Mouse (Mus musculus) lung, embryonic 15.5 days (tissue): Measurements from ENCODE around the gene Vmn2r118. TPM values are rescaled to one million over a fixed set of nuclear protein-coding genes. Genes with fewer than 3 reads are reported as not detected.

Source experiments
- ATAC-seq: fragments of 200-750 bp; cut with Nextera tagmentation; 2 replicates; pipeline ENCODE4 v1.8.0; 2017; ENCODE audit warnings: moderate number of reproducible peaks, borderline replicate concordance; ENCODE audit not compliant: low FRiP score, low TSS enrichment; ENCODE audit errors: extremely low read depth
- H3K27ac ChIP-seq: fragments of 300-500 bp; sonication (generic); 2 replicates; pipeline ENCODE4 v1.5.1; 2015; ENCODE audit warnings: moderate library complexity, mild to moderate bottlenecking, inconsistent platforms
- H3K27me3 ChIP-seq: fragments of 300-500 bp; sonication (generic); 2 replicates; pipeline ENCODE4 v1.6.1; 2015; ENCODE audit warnings: inconsistent platforms
- H3K36me3 ChIP-seq: fragments of 300-500 bp; sonication (generic); 2 replicates; pipeline ENCODE4 v1.6.1; 2015; ENCODE audit warnings: inconsistent platforms
- H3K4me1 ChIP-seq: fragments of 300-500 bp; sonication (generic); 2 replicates; pipeline ENCODE4 v1.6.1; 2015; ENCODE audit warnings: inconsistent platforms
- H3K4me2 ChIP-seq: fragments of 300-500 bp; sonication (generic); 2 replicates; pipeline ENCODE4 v1.6.1; 2015; ENCODE audit warnings: inconsistent platforms, mild to moderate bottlenecking, moderate library complexity
- H3K4me3 ChIP-seq: fragments of 300-500 bp; sonication (generic); 2 replicates; pipeline ENCODE4 v1.5.1; 2015; ENCODE audit warnings: mild to moderate bottlenecking, inconsistent platforms
- H3K9ac ChIP-seq: fragments of 300-500 bp; sonication (generic); 2 replicates; pipeline ENCODE4 v1.6.1; 2015; ENCODE audit warnings: inconsistent platforms
- H3K9me3 ChIP-seq: fragments of 300-500 bp; sonication (generic); 2 replicates; pipeline ENCODE4 v1.6.1; 2016; ENCODE audit warnings: inconsistent platforms
- WGBS: fragments of 180-500 bp; shearing (Covaris S2); methylation state at CpG from one replicate; pipeline ENCODE4 v1.1.7; 2015; 5-methylcytosine and 5-hydroxymethylcytosine counted together
- polyA plus RNA-seq: library from polyadenylated mRNA; unstranded; fragments of >200 nt; fragmentation: Nextera tagmentation; extraction: Ambion mirVana; gene quantifications from 2 replicates; pipeline ENCODE4 v1.2.1, GENCODE M21; 2015

Gene Vmn2r118
- not detected in 2 replicates for polyA plus RNA-seq

DNA sequence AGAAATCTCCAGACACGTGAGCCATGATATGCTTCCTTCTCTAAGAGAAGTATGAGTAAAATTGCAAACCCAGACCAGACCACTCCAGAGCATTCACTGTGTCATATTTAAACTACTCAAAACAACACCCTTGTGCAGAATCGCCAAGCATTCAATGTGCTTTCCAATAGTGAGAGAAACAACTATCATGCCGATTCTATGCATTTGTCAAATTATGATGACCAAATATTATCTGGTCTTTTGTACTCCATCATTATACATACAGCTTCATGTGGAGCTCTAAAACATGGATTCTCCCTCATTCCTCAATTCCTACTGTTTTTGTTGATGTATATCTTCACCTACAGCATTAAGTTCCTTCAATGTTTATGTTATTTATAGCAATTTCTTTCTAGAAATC lies at the start of gene Vmn2r118:
Vmn2r118 (minus strand) TSS at position 101 of the 400 bp plus-strand sequence.
- no peak within 1 kb of the TSS for H3K4me3 ChIP-seq
- ATAC-seq: no peak
- H3K4me1 ChIP-seq: no peaks in the 10 kb centered on the region
- H3K9me3 ChIP-seq: no peaks in the 10 kb centered on the region
- H3K27ac ChIP-seq: no peak within 1 kb of the TSS
- no peak within 1 kb of the TSS for H3K9ac ChIP-seq
- H3K27me3 ChIP-seq: no peaks in the 10 kb centered on the region
- H3K36me3 ChIP-seq: no peaks in the 10 kb centered on the region
- 85% methylated on average over 3 of the region's 3 CpGs for WGBS
- H3K4me2 ChIP-seq: no peak within 1 kb of the TSS

DNA sequence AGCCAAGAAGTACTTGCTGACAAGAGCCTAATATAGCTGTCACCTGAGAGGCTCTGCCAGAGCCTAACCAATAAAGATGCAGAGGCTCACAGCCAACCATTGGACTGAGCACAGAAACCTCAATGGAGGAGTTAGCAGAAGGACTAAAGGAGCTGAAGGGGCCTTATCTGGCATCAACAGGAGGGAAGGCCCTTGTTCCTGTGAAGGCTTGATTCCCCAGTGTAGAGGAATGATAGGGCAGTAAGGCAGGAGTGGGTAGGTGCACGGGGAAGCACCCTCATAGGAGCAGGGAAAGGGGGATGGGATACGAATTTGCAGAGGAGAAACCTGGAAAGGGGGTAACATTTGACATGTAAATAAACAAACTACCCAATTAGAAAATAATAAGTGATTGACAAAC lies 36.1 kb upstream of the Vmn2r118 start:
- Histone ChIP-seq H3K4me1 (no peaks in the 10 kb centered on the region), H3K4me2 (no peak overlapping the region), H3K9ac (no peak overlapping the region), H3K9me3 (no peaks in the 10 kb centered on the region), H3K4me3 (no peak overlapping the region), H3K27me3 (no peaks in the 10 kb centered on the region), H3K27ac (no peak overlapping the region), H3K36me3 (peaks cover 9% of the 10 kb centered on the region; the same call in 1 of the 2 replicates)
- WGBS: 71% methylated on average over 2 of the region's 2 CpGs
- no peak for ATAC-seq

DNA sequence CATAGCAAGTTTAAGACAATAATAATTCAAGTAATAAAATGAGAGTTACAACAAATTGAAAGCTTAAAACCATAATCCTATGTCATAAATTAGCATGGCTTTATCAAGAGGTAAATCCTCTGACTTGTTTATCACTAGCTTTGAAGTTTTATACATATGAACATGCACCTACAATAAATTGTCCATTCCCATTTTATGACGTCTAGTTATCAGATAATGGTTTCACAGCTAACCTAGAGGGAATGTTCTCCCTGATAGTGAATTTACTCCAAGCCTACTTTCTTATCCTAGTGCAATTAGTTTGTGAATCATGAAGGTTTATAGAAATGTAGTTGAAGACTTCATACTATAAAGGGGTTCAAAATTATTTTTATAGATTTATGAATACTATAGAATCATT lies 34.2 kb downstream of the Vmn2r118 start:
- Histone ChIP-seq H3K36me3 (no peaks in the 10 kb centered on the region), H3K9me3 (no peaks in the 10 kb centered on the region), H3K4me1 (no peaks in the 10 kb centered on the region), H3K4me3 (no peak overlapping the region), H3K4me2 (no peak overlapping the region), H3K27me3 (no peaks in the 10 kb centered on the region), H3K9ac (no peak overlapping the region), H3K27ac (no peak overlapping the region)
- 58% methylated on average over 1 of the region's 1 CpGs for WGBS
- no peak for ATAC-seq

DNA sequence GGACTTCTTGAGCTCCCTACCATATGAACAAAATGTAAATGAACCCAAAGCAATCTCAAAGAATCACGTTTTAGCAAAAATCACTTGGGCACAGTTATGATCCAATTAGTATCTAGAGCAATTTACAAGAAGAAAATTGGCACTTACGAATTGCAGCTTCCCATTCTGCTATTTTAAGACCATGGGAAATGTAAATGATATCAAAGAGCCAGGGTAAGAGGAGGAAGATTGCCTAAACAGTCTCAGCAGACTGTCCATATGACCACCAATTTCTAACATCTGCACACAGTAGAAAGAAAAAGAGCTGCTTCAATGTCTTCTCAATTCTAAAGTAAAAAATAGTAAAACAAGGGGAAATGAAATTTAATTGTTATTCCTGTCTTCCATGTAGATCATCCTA lies 63.2 kb downstream of the Vmn2r118 start:
- no peaks in the 10 kb centered on the region for H3K27me3 ChIP-seq
- 56% methylated on average over 2 of the region's 2 CpGs for WGBS
- H3K4me3 ChIP-seq: no peak overlapping the region
- no peak overlapping the region for H3K27ac ChIP-seq
- no peaks in the 10 kb centered on the region for H3K36me3 ChIP-seq
- no peaks in the 10 kb centered on the region for H3K4me1 ChIP-seq
- no peaks in the 10 kb centered on the region for H3K9me3 ChIP-seq
- H3K4me2 ChIP-seq: no peak overlapping the region
- H3K9ac ChIP-seq: no peak overlapping the region
- no peak for ATAC-seq

DNA sequence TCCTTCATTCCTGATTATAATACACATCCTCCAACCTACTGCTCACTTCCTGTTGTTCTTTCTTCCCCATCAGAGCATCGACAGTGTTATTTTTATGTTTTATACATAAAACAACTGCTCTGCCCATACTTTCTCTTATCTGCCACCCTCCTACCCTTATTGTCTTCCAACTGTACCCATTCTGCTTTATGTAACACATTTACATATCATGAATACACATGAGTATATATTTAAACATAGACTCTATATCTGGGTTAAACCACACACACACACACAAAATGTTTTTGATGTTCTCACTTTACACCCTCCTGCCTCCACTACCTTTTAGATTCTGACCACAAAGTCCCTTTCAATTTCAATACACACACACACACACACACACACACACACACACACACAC lies 76.5 kb downstream of the Vmn2r118 start:
- no peaks in the 10 kb centered on the region for H3K4me1 ChIP-seq
- H3K9me3 ChIP-seq: no peaks in the 10 kb centered on the region
- no peak overlapping the region for H3K4me3 ChIP-seq
- H3K36me3 ChIP-seq: no peaks in the 10 kb centered on the region
- H3K4me2 ChIP-seq: no peak overlapping the region
- ATAC-seq: no peak
- no peaks in the 10 kb centered on the region for H3K27me3 ChIP-seq
- WGBS: 66% methylated on average over 1 of the region's 1 CpGs
- H3K27ac ChIP-seq: no peak overlapping the region
- no peak overlapping the region for H3K9ac ChIP-seq

Other genes starting within 250 kb of the Vmn2r118 start
- gene St6gal2, start 179.8 kb downstream of the Vmn2r118 start, polyA plus RNA-seq: 0.92 and 1.4 TPM in 2 replicates
- 8.1 and 8.8 TPM in 2 replicates for gene Pot1b, start 87.4 kb upstream of the Vmn2r118 start, polyA plus RNA-seq
- 0.19 and 0.27 TPM in 2 replicates for gene Adgre4, start 124.8 kb upstream of the Vmn2r118 start, polyA plus RNA-seq